ENCODE assay signal across 35 mouse cellular contexts in the genomic region with DNA sequence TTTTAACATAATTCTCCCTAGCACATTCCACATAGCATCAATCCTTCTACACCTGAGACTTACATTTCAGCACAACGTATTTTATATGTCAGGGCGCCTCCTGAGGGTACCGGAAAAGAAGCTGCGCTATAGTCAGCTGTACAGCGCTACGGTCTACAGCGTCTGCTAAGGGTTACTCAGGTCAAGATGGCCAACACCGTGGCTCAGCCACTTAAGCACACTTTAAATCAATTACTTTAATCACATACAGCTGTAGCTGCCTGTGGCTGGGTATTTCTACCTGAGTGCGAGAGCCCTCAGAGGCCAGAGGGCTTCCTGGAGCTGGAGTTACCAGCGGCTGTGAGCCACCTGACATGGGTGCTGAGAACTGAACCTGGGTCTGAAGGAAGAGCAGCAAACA. TPM values are rescaled to one million over a fixed set of nuclear protein-coding genes. Genes with fewer than 3 reads are reported as not detected.
A peak's percentile ranks its signal among the peaks of the same experiment; 100 is the strongest.
DNase-seq lines count a peak whose midpoint lies in the region.
"Had no signal": no experiment of that assay in that cellular context is flagged by ENCODE, and none has a peak within 500 bp of the region (broad histone marks: within the 10 kb centered on the region; RNA-seq: fewer than 3 reads in every experiment).

No protein-coding gene starts in this region.

- no peak overlapping the region for H3K27ac ChIP-seq in embryonic facial prominence, embryonic 10.5 days (replicated peaks)
- H3K27ac ChIP-seq: forebrain, embryonic 10.5 days; forebrain, embryonic 13.5 days; gastrocnemius, adult 2 months; heart, embryonic 15.5 days; hindbrain, embryonic 14.5 days; hindbrain, postnatal 0 days had no signal

- no peaks in the 10 kb centered on the region for H3K9me3 ChIP-seq in embryonic facial prominence, embryonic 10.5 days
- H3K9me3 ChIP-seq: forebrain, embryonic 10.5 days; forebrain, embryonic 13.5 days; G1E; heart, embryonic 12.5 days; heart, embryonic 15.5 days had no signal

- no peaks in the 10 kb centered on the region for H3K27me3 ChIP-seq in embryonic facial prominence, embryonic 10.5 days (replicated peaks; ENCODE audit: low read depth, poor library complexity, severe bottlenecking)
- H3K27me3 ChIP-seq: CH12.LX; forebrain, embryonic 13.5 days; heart, embryonic 12.5 days; heart, embryonic 15.5 days; Patski had no signal

- 49% methylated on average over 10 of the region's 10 CpGs for WGBS in embryonic facial prominence, embryonic 10.5 days

- H3K4me1 ChIP-seq in embryonic facial prominence, embryonic 10.5 days: peaks cover 25% of the 10 kb centered on the region
- H3K4me1 ChIP-seq: forebrain, embryonic 13.5 days; heart, embryonic 15.5 days had no signal

- peaks cover 40% of the 10 kb centered on the region for H3K36me3 ChIP-seq in embryonic facial prominence, embryonic 10.5 days (replicated peaks)

- no peak overlapping the region for H3K4me3 ChIP-seq in embryonic facial prominence, embryonic 10.5 days
- H3K4me3 ChIP-seq: forebrain, embryonic 10.5 days; forebrain, embryonic 13.5 days; gastrocnemius, adult 2 months; heart, embryonic 12.5 days; heart, embryonic 15.5 days had no signal

- peak; percentile 43 for DNase-seq in embryo, embryonic 10.5 days (ENCODE audit: low spot score)
- DNase-seq in embryonic facial prominence, embryonic 10.5 days (ENCODE audit: low spot score): peak; percentile 40
- peak; percentile 28 for DNase-seq in hindlimb bud, embryonic 11.5 days (ENCODE audit: extremely low spot score, low read depth, low spot score)
- DNase-seq in mesoderm, embryonic 11.5 days (ENCODE audit: low read depth, low spot score): peak; percentile 18
- no peak for DNase-seq in layer of hippocampus, adult 8-10 months (ENCODE audit: low spot score in 2 of 2)
- no peak for DNase-seq in cerebellum, postnatal 10 days
- no peak for DNase-seq in heart, adult 18-20 months
- DNase-seq: adrenal gland, postnatal 14 days; B cell, adult 2 months; cerebellum, adult 11 months; cerebellum, adult 8-10 months; cerebellum, postnatal 14 days; gastrocnemius, adult 2 months; gastrocnemius, postnatal 14 days; heart, adult 11 months; heart, postnatal 10 days; heart, postnatal 4 days had no signal

RNA-seq across cellular contexts. Expression of a gene that starts 19.0 kb away (rescaled TPM):
- not detected in 2 replicates for polyA plus RNA-seq in embryonic facial prominence, embryonic 10.5 days (2016; fragmentation: Nextera tagmentation; extraction: Ambion mirVana)
- not detected for total RNA-seq in layer of hippocampus, adult 8-10 months (2022)
- total RNA-seq in heart, adult 18-20 months (2021): not detected
- total RNA-seq: adrenal gland, adult 18-20 months; adrenal gland, postnatal 14 days; adrenal gland, postnatal 4 days; CH12.LX; G1E; gastrocnemius, adult 2 months; gastrocnemius, postnatal 14 days; gastrocnemius, postnatal 4 days; heart, postnatal 10 days; heart, postnatal 4 days; hindbrain, postnatal 0 days had no signal
- polyA plus RNA-seq: embryonic facial prominence, embryonic 14.5 days; forebrain, embryonic 10.5 days; forebrain, embryonic 13.5 days; forebrain, embryonic 16.5 days; frontal cortex, adult 2 months; G1E; heart, embryonic 12.5 days; heart, embryonic 15.5 days; hindbrain, embryonic 11.5 days; hindbrain, embryonic 14.5 days; intestine, embryonic 14.5 days; intestine, postnatal 0 days; Patski had no signal

RNA-seq across cellular contexts. Expression of a gene that starts 28.5 kb away (rescaled TPM):
- 7.8 TPM in 2 replicates for polyA plus RNA-seq in embryonic facial prominence, embryonic 10.5 days (2016; fragmentation: Nextera tagmentation; extraction: Ambion mirVana)
- total RNA-seq in layer of hippocampus, adult 8-10 months (2022): 10 to 100 TPM; 24.0 to 43.4 (median 38.1) TPM
- total RNA-seq in heart, adult 18-20 months (2021): 1 to 10 TPM; 3.3 to 3.6 TPM

RNA-seq across cellular contexts. Expression of a gene that starts 41.8 kb away (rescaled TPM):
- polyA plus RNA-seq in embryonic facial prominence, embryonic 10.5 days (2016; fragmentation: Nextera tagmentation; extraction: Ambion mirVana): 105 and 110 TPM in 2 replicates
- total RNA-seq in layer of hippocampus, adult 8-10 months (2022): 10 to 100 TPM; 32.3 to 37.2 (median 35.5) TPM
- total RNA-seq in heart, adult 18-20 months (2021): 10 to 100 TPM; 53.4 to 62.2 TPM

Comparison
In these comparisons a context has a peak if more than half of its experiments do, and no peak if none do; other contexts are left out.
1. DNase-seq: peak in embryo, embryonic 10.5 days (single experiment), embryonic facial prominence, embryonic 10.5 days (single experiment), hindlimb bud, embryonic 11.5 days (single experiment) and mesoderm, embryonic 11.5 days (single experiment); none in layer of hippocampus, adult 8-10 months (0 of 2), cerebellum, postnatal 10 days (0 of 2) and heart, adult 18-20 months (0 of 2).
2. RNA of a gene that starts 28.5 kb away (total RNA-seq): 24.0 to 43.4 TPM in layer of hippocampus, adult 8-10 months; 3.3 to 3.6 TPM in heart, adult 18-20 months; every median in the first group is over 4 times any median in the second.